Comparison of ENCODE assay signal across 8 mouse cellular contexts in genomic region chr10:128094340-128094968, GRCm38 (mm10). TPM values are rescaled to one million over a fixed set of nuclear protein-coding genes. Genes with fewer than 3 reads are reported as not detected.
A peak's percentile ranks its signal among the peaks of the same experiment; 100 is the strongest.
DNase-seq lines count a peak whose midpoint lies in the region; ATAC-seq and TF ChIP-seq lines count a peak whose summit lies in the region.

No protein-coding gene starts in this region.

- peak overlapping the region; percentile 34 for H3K9ac ChIP-seq in intestine, embryonic 16.5 days (ENCODE audit: low read depth, low read length)
- H3K9ac ChIP-seq in midbrain, postnatal 0 days (replicated peaks; ENCODE audit: low read length, poor library complexity, severe bottlenecking): 0 out of 2 replicates have a peak overlapping the region, but pooled peaks have one; percentile 33

- no peaks in the 10 kb centered on the region for H3K9me3 ChIP-seq in intestine, embryonic 16.5 days (ENCODE audit: control insufficient read depth, low read length)
- H3K9me3 ChIP-seq in midbrain, postnatal 0 days (ENCODE audit: low read length): no peaks in the 10 kb centered on the region

- H3K27me3 ChIP-seq in intestine, embryonic 16.5 days (replicated peaks; ENCODE audit: control insufficient read depth, insufficient read depth, low read length): no peaks in the 10 kb centered on the region
- no peaks in the 10 kb centered on the region for H3K27me3 ChIP-seq in midbrain, postnatal 0 days (ENCODE audit: insufficient read depth, low read length)
- H3K27me3 ChIP-seq in splenic B cell, adult 2 months (ENCODE audit: control insufficient read depth, insufficient read depth, low read length, poor library complexity, severe bottlenecking): no peaks in the 10 kb centered on the region

- ATAC-seq in intestine, embryonic 16.5 days: peak; percentile 69
- no peak for ATAC-seq in midbrain, postnatal 0 days (ENCODE audit: low FRiP score)

- H3K27ac ChIP-seq in left cerebral cortex, adult 2 months: peak overlapping the region; percentile 54; the same call in 1 of the 2 replicates
- peak overlapping the region; percentile 97 for H3K27ac ChIP-seq in intestine, embryonic 16.5 days (ENCODE audit: low read length)
- H3K27ac ChIP-seq in midbrain, postnatal 0 days (ENCODE audit: low read depth, low read length): no peak overlapping the region

- intact Hi-C loops in left cerebral cortex, adult 2 months (cut with DNase I): loop anchor here (5.0 kb wide), 1 partner anchor 178 kb away; the partner anchor contains the start of gene Stat2
- intact Hi-C loops in gastrocnemius, postnatal 36 days (cut with DNase I): no loop called here

- WGBS in intestine, embryonic 16.5 days: 12% methylated on average over 19 of the region's 19 CpGs
- WGBS in midbrain, postnatal 0 days: 13% methylated on average over 19 of the region's 19 CpGs

- H3K36me3 ChIP-seq in intestine, embryonic 16.5 days (ENCODE audit: control insufficient read depth, insufficient read depth, low read length): peaks cover 4% of the 10 kb centered on the region; the same call in 1 of the 2 replicates
- H3K36me3 ChIP-seq in midbrain, postnatal 0 days (ENCODE audit: insufficient read depth, low read length): peaks cover 8% of the 10 kb centered on the region; the same call in 1 of the 2 replicates
- no peaks in the 10 kb centered on the region; the same call in 1 of the 2 replicates for H3K36me3 ChIP-seq in splenic B cell, adult 2 months (ENCODE audit: control insufficient read depth, insufficient read depth, low read length, poor library complexity, severe bottlenecking)

- H3K4me3 ChIP-seq in left cerebral cortex, adult 2 months: no peak overlapping the region
- H3K4me3 ChIP-seq in intestine, embryonic 16.5 days (ENCODE audit: low read length): peak overlapping the region; percentile 84
- peak overlapping the region; percentile 17; the same call in 1 of the 2 replicates for H3K4me3 ChIP-seq in midbrain, postnatal 0 days (ENCODE audit: low read depth, low read length)

- DNase-seq in left cerebral cortex, adult 2 months (ENCODE audit: extremely low spot score in 1 of 2, low spot score in 2 of 2): peak; percentile 63 to 66
- DNase-seq in left cerebral cortex, adult 11 months (ENCODE audit: low spot score): no peak
- DNase-seq in embryo, embryonic 10.5 days (ENCODE audit: low spot score): peak; percentile 94
- peak; percentile 72 to 76 for DNase-seq in gastrocnemius, postnatal 36 days
- peak; percentile 97 for DNase-seq in liver
- peak; percentile 74 for DNase-seq in midbrain, postnatal 0 days (ENCODE audit: low spot score)
- peak; percentile 93 for DNase-seq in splenic B cell, adult 2 months (ENCODE audit: low read depth, low spot score)

- H3K4me2 ChIP-seq in intestine, embryonic 16.5 days (ENCODE audit: low read depth, low read length): peak overlapping the region; percentile 62
- H3K4me2 ChIP-seq in midbrain, postnatal 0 days (ENCODE audit: low read depth, low read length, poor library complexity, severe bottlenecking): peak overlapping the region; percentile 36

- no peak for TF ChIP-seq CTCF in left cerebral cortex, adult 2 months (IDR thresholded peaks at IDR 0.05)
- TF ChIP-seq CTCF in midbrain, postnatal 0 days (IDR thresholded peaks at IDR 0.05): no peak

- peaks cover 38% of the 10 kb centered on the region for H3K4me1 ChIP-seq in intestine, embryonic 16.5 days (ENCODE audit: control insufficient read depth, insufficient read depth, low read length)
- H3K4me1 ChIP-seq in midbrain, postnatal 0 days (ENCODE audit: insufficient read depth, low read length): peaks cover 22% of the 10 kb centered on the region

RNA-seq across cellular contexts. Expression of gene Baz2a, which starts 3.1 kb away (rescaled TPM):
- total RNA-seq in left cerebral cortex, adult 2 months (2021): 10 to 100 TPM; 42.2 to 45.1 TPM
- total RNA-seq in gastrocnemius, postnatal 36 days (2021): 10 to 100 TPM; 11.9 to 14.2 TPM
- 9.6 and 10.1 TPM in 2 replicates for polyA plus RNA-seq in intestine, embryonic 16.5 days (2015; fragmentation: Nextera tagmentation; extraction: Ambion mirVana)
- 14.0 and 17.3 TPM in 2 replicates for total RNA-seq in midbrain, postnatal 0 days (2014; rRNA removed)
- 8.0 and 9.3 TPM in 2 replicates for polyA plus RNA-seq in midbrain, postnatal 0 days (2015; fragmentation: Nextera tagmentation; extraction: Ambion mirVana)

RNA-seq across cellular contexts. Expression of gene Atp5b, which starts 11.4 kb away (rescaled TPM):
- 1,000 to 10,000 TPM; 1,628 to 1,633 TPM for total RNA-seq in left cerebral cortex, adult 2 months (2021)
- total RNA-seq in gastrocnemius, postnatal 36 days (2021): 1,000 to 10,000 TPM; 3,740 to 3,926 TPM
- polyA plus RNA-seq in intestine, embryonic 16.5 days (2015; fragmentation: Nextera tagmentation; extraction: Ambion mirVana): 3,551 and 3,599 TPM in 2 replicates
- 4,011 and 6,126 TPM in 2 replicates for total RNA-seq in midbrain, postnatal 0 days (2014; rRNA removed)
- polyA plus RNA-seq in midbrain, postnatal 0 days (2015; fragmentation: Nextera tagmentation; extraction: Ambion mirVana): 2,103 and 2,155 TPM in 2 replicates

RNA-seq across cellular contexts. Expression of gene Ptges3, which starts 35.7 kb away (rescaled TPM):
- total RNA-seq in left cerebral cortex, adult 2 months (2021): 100 to 1,000 TPM; 121 to 123 TPM
- 10 to 100 TPM; 56.6 to 60.7 TPM for total RNA-seq in gastrocnemius, postnatal 36 days (2021)
- 371 and 401 TPM in 2 replicates for polyA plus RNA-seq in intestine, embryonic 16.5 days (2015; fragmentation: Nextera tagmentation; extraction: Ambion mirVana)
- total RNA-seq in midbrain, postnatal 0 days (2014; rRNA removed): 109 and 117 TPM in 2 replicates
- 390 and 433 TPM in 2 replicates for polyA plus RNA-seq in midbrain, postnatal 0 days (2015; fragmentation: Nextera tagmentation; extraction: Ambion mirVana)

RNA-seq across cellular contexts. Expression of gene Naca, which starts 59.1 kb away (rescaled TPM):
- 100 to 1,000 TPM; 310 to 314 TPM for total RNA-seq in left cerebral cortex, adult 2 months (2021)
- total RNA-seq in gastrocnemius, postnatal 36 days (2021): 100 to 1,000 TPM; 318 to 407 TPM
- polyA plus RNA-seq in intestine, embryonic 16.5 days (2015; fragmentation: Nextera tagmentation; extraction: Ambion mirVana): 686 and 732 TPM in 2 replicates
- total RNA-seq in midbrain, postnatal 0 days (2014; rRNA removed): 415 and 452 TPM in 2 replicates
- polyA plus RNA-seq in midbrain, postnatal 0 days (2015; fragmentation: Nextera tagmentation; extraction: Ambion mirVana): 443 and 454 TPM in 2 replicates
